Mouse (Mus musculus) CH12F3 (cell line): ENCODE measurements around the gene Rere.
"Not testable (repeated sequence)": the region's sequence is repeated elsewhere in the genome, so short reads cannot be mapped to it uniquely, and the experiment has no call there.

Experiments used
- in situ Hi-C: fragments of 300-500 bp; cut with MboI; formaldehyde crosslinking; loops from 2 replicates; pipeline ENCODE4 v1.14.3; 2020; ENCODE audit warnings: low sequenced_read_pairs

Rere gene

DNA sequence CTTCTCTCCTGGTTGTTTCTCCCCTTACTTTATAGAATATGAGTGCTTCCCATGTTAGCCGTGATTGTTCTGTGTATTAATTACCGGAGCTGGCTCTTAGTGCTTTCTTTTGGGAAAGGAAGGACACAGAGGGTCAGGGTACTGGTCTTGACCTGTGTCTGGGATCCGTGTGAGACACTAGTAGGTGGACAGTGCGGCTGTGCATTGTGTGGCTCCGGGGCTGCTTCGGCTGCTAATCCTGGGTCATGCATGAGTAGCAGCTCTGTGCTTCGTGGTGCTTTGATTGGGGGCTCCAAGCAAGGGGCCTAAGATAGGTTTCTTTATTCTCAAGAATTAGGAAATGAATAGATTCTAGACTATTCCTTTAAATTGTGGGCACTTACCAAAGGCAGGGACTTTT, 175.0 kb downstream of the Rere start:
- in situ Hi-C loops: no loop called here

DNA sequence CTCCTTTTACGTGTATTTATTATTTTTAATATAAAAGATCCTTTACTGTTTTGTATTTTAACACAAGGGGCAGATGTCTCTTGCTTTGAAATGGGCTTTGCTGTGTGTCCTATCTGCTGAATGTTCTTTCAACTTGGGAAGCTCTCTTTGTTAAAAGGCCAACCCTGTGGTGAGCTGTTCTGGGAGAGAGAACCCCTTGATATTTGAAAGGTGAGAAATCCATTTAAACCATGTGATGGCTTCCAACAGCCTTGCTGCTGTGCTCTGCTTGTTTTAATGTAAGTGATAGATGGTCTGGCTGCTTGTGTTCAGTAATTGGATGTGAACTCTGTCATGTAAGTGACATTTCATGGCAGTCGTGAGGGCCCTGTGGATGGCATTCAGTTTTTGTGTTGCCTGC, 175.4 kb downstream of the Rere start:
- in situ Hi-C loops: no loop called here

DNA sequence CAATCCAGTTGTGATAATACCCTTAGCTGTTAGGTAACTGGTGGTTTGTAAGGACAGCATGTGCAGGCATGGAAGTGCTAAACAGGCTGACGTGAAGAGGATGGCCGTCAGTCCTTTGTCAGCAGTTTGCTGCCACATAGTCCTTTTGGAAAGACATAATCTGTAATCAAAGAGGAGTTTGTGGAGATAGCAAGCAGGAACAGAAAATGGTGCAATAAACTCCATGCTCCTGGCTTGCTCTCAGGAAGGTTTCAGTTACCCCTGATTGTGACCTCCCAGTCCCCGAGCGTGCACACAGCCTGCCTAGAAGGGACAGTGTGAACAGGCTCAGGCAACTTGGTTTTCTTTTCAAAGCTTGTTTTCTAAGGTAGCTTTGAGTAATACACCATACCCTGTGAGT, 175.9 kb downstream of the Rere start:
- in situ Hi-C loops: no loop called here

DNA sequence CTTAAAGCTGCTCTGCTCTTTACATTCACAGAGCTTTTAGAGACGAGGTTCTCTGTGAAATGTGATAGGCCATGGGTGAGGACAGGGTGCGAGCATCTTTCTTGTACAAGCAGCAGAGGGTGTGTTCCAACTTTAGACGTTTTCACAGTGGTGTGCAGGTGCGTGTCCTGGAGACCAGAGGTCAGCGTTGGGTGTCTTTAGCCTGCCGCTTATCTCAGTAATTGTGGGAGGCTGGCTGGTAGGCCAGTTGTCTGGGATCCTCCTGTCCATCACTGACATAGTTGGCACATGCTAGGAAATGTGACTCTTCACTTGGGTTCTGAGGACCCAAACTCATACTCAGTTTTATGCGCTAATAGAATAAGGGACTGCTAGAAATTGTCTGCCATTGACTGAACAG, 176.3 kb downstream of the Rere start:
- in situ Hi-C loops: no loop called here

DNA sequence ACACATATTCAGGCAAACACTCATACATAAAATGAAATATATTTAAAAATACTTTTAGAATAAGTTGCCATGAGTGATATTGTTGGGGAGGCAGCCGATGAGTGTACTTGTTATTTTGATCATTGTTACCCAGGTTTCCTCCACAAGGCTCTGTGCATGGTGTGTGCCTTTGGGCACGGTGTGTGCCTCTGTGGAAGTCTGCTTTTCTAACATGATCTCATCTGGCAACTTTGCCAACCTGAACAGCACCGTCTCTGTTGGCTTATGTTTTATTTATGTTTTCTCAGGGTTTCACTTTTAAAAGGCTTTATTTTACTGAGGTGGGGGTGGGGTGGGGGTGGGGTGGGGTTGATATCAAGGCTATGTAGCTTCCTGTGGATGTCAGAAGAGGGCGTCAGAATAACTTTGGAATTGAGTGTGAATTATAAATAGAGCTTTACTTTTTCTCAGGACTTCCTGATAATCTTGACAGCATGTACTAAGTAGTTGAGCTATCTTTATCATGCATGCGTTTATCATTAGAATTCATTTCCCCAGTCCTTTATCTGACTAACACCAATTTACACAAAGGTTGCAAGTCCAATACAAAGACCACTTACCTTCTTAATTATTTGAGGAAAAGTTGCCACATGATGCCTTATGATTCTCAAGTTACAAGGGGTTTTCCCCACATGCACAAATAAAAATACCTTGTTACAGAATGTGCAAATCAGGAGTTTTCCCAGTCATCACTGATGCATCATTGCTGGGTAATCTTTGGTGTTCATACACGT, 177.8 kb downstream of the Rere start:
- in situ Hi-C loops: no loop called here

DNA sequence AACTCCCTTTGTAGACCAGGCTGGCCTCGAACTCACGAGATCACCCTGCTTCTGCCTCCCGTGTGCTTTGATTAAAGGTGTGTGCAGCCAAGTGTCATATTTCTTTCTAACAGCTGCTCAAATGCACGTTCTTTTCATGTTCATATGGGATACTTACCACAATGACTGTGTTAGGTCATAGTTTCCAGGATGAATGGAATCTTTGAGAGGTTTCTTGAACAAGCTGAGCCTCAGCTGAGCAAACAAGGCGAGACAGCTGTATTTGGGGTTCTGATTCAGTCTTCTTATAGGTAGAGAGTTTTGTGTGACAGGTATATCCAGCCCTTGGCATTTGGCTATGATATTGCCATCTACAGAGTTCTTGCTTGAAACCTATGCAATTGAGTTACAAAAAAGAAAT, 179.0 kb downstream of the Rere start:
- in situ Hi-C loops: loop anchor here (10.0 kb wide), 1 partner anchor 116 kb away; no protein-coding TSS in a partner anchor

DNA sequence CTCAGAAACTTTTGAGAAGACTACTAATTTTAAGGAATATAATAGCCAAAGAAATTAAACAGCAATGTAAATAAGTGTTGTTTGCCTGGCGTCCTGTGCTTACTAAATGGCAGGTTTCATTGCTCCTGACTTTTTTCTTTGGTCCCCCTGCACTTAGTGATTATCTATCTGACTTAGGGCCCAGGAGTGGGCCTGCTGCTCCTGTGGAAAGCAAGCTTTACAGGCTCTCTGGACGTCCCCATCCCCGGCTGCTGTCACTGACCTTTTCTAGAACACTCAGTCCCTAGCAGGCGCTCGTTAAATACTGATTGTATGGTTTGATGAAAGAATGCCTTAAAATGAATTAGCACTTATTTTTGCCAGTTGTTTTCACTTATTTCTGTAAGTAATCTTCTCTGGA, 179.6 kb downstream of the Rere start:
- in situ Hi-C loops: loop anchor here (10.0 kb wide), 1 partner anchor 116 kb away; no protein-coding TSS in a partner anchor

DNA sequence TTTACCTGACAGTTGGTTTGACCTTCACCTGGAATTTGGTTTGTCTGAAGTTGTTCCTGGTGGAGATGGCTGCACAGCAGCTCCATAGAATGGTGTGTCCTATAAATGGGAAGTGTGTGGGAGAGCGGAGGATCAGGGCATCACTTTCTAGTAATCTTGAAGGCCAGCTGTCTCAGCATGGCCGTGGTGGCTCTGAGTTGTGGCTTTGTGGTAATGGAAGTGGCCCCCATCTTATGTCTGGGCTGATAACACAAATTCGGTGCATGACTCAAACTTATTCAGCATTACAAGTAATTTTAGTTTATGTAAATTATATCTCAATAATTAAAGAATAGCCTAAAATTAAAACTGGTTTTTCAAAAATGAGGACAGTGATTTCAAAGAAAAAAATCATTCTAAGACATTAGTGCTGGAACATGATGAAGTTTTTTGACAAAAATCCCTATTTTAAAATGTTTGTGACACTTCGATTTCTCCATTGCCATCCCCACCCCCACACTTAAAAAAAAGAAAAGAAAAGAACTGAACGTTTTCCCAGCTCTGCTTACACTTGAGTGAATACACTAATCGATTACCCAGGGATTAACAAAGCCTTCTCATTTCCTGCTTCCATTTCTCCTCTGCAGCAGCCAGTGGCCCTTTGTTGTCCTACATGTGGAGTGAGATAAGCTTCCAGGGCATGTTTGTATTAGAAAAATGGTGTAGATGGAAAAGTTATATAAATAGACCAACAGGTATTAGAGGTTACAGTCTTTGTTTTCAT, 180.2 kb downstream of the Rere start:
- in situ Hi-C loops: loop anchor here (10.0 kb wide), 1 partner anchor 117 kb away; no protein-coding TSS in a partner anchor

DNA sequence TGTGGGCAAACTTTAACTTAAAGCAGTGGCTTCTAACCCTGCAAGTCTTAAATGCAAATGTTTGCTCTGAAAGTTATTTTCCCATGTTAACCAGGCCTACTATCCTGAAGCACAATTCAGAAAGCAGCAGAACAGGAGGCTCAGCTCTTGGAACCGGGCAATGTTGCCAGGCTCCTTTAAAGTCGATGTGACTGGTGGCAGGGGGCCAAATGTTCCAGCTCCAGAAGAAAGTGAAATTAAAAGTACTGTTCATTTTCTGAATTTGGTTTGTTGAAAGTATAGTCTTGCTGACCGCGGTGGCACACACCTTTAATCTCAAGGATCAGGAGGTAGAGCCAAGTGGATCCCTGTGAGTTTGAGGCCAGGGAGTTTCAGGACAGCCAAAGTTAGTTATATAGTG, 180.9 kb downstream of the Rere start:
- in situ Hi-C loops: loop anchor here (10.0 kb wide), 1 partner anchor 118 kb away; no protein-coding TSS in a partner anchor

DNA sequence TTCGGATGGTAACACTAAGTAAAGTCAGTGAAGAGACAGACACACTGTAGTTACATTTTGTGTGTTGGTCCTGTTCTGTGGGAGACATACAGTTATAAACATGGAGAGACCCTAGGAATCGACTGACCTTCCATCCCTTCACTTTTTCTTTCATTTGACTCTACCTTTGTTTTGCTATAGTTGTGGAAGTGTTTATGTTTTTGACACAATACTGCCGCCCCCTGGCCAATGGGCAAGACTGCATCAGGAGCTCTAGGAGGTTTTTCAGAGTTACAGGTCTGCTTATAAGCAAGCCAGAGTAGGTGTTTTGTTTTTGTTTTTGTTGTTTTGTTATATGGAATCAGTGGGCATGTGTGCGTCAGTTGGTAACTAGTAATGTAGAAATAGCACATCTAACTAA, 184.3 kb downstream of the Rere start:
- in situ Hi-C loops: loop anchor here (5.0 to 10.0 kb wide), 2 partner anchors 121 to 203 kb away; no protein-coding TSS in a partner anchor

DNA sequence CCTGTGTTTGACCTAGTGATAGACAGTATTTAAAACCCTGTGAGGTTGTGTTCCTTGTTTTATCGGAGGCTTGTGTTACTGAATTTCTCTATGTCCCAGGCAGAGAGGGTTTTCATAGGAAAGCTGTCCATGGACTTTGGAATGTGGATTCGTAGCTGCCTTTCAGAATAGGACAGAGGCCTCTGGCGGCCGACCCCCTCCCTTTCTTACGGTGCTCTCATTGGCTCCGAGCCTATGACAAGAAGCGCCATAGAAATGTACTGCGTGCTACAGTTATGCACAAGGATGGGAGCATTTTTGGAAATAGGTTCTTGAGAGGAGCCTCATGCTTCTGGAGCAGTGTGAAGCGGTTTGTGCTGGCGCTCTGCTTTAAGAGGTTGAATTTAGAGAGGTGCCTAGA, 187.8 kb downstream of the Rere start:
- in situ Hi-C loops: loop anchor here (5.0 to 10.0 kb wide), 2 partner anchors 124 to 207 kb away; no protein-coding TSS in a partner anchor

DNA sequence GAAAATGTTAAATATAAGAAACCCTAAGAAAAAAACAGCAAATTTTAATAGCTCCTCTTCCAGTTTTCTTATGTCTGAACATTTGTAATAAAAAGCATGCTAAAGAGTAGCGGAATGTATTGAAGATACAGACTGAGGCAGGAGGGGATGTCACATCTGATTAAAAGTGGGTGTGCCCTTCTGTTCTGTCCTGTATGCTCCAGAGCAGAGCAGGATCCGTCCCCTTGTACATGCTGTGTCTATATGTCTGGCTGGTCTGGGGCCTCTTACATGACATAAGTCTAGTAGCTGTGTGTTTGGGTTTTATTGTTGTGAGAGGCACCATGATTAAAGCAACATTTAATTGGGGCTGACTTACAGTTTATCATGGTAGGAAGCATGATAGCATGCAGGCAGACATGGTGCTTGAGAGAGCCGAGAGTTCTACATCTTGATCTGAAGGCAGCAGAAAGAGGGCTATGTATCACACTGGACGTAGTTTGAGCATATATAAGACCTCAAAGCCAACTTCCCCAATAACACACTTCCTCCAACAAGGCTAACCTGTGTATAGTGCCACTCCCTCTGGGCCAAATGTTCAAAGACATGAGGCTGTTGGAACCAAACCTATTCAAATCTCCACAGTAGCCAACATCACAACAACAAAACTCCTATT, 189.4 kb downstream of the Rere start:
- in situ Hi-C loops: no loop called here

DNA sequence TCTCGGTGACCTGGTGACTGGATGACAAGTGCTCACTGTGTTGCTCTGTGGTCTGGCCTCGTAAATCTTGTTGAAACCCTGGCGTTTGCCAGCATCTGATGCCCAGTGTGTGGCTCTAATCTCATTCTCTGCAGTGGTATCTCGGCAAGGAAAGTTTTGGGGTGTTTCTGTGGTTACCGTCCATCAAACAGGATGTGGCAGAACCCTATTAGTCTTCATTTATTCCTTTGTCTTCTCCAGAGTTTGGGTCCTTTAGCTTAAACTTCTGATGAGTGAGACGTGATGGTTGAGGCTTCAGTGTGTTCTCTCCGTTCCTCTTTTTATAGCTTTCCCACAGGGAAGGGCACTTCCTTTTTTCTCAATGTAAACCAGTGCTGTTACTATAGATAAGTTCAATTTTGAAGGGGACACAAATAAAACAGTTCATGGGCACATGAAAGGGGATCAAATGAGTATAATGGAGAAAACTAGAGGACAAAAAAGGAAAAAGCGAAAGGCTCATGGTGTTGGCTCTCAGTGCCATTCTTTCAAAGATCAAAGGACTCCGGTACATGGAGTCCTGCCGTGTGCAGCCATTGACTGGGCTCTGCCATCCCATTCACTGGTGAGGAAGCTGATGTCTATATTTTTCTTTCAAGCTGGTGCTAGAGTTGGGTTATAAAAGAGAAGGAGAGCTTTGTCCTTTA, 191.4 kb downstream of the Rere start:
- in situ Hi-C loops: no loop called here

DNA sequence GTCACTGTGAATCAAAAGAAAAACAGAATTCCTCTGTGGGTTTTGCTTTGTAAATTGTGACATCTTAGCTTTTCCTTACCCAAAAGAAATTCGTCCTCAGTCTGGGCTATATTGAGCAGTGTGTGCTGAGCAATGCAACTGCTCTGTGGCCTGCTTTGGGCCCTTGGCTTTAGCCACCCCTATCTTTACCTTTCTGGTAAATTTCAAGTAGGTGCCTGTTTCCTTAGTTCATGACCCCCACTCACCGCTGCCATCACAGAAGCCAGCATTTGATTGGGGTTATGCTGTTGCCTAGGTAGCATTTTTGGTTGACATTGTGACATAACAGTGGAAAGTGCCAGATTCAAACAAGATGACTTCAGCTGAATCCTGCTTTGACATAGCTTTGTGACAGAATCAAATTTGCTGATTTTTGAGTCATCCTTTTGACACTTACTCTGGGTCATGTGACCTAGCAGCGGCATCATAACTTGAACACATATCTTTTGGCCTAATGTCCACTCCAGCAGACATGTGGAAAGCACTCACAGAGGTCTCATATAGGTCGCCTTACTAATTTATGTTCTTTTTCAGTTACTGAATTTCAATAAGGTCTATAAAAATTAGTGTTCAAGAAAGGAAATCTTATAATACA, 192.1 kb downstream of the Rere start:
- in situ Hi-C loops: no loop called here

DNA sequence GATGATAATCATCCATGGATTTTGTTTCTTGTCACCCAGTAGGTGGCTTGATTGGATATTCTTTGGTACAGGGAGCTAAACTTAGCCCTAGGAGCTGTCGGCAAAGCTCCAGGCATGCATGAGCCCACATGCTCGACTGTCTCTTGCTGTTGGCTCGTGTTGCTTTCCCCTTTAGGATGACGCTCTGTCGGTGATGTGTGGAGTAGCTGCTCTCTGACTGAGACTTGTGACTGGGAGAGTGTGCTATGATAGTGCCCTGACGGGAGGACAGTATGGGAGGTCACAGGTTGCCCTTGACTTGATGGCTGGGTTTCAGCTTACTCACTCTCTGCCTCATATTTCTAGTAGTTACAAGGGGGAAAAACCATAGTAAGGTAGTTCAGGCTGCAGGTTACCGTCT, 192.6 kb downstream of the Rere start:
- in situ Hi-C loops: no loop called here

DNA sequence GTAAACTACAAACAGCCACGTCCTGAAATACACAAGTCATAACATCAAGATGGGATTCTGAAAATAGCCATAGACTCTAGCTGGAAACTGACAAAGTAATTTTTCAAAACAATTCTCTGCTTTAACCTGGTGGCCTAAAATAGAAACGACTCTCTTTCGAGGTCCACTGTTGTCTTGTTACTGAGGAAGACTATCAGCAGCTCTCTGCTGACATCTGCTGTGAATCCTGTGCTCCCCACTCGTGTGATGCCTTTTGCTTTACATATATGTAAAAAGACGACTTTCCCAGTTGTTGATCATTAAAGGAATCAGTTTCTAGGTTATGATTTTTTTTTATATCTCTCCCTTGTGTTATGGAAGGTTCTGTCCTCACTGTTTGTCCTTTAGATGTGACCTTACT, 194.8 kb downstream of the Rere start:
- in situ Hi-C loops: no loop called here

DNA sequence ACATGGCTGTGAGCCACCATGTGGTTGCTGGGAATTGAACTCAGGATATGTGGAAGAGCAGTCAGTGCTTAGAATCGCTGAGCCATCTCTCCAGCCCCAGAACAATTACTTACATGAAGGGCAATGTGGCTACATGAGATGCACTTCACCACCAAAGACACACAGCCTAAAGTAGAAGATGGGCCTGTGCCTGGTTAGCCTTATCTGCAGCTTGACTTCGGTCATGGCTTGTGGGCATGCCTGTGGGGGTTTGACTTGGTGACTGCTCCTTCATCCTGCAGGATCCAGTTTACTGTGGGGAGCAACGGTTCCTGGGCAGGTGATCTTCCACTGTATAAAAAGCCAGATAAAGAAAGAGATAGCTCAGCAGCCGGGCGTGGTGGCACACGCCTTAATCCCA, 196.6 kb downstream of the Rere start:
- in situ Hi-C loops: no loop called here

DNA sequence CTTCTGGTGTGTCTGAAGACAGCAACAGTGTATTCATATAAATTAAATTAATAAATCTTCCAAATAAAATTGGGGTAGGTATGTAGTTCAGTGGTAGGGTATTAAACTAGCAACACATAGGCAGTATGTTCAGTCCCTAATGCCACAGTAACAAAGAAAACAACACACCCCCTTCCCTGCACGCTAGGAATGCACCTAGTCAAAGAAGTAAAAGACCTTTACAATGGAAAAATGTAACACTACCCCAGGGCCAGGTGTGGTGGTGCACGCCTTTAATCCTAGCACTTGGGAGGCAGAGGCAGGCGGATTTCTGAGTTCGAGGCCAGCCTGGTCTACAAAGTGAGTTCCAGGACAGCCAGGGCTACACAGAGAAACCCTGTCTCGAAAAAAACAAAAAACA, 201.6 kb downstream of the Rere start:
- in situ Hi-C loops: not testable (repeated sequence)

DNA sequence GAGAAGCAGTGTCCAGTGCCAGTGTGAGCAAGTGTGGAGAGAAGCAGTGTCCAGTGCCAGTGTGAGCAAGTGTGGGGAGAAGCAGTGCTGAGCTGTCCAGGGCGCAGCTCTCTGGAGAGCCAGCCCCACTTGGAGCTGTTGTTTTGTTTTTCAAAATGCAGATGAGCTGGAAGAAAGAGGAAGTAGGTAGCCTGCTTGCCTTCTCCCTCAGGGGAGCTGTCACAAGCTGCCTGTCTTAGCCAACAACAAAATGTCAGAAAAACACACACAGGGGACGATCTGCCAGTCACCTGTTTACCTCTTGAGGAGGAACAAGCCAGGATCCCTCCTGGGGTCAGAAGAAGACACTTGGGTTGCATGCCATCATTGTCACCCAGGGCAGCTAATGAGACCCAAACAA, 204.7 kb downstream of the Rere start:
- in situ Hi-C loops: no loop called here

DNA sequence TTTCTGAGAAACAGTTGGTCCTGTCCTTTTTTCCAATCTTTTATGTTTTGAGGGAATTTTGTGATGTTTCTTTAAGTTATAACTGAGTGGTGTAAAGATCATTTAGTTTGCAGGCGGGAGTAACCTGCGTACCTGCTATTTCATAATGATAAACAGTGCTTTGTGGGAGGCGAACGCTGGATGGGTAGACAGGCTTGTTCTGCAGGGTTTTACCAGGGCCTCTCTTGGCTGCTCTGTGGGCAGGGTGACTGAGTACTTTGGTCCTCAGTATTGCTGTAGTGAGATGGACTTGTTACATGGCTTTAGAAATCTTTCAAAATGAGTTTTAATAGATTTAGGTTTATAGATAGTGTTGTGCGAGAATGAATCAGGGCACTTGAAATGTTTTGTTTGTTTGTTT, 205.7 kb downstream of the Rere start:
- in situ Hi-C loops: no loop called here
